Mouse (Mus musculus): ENCODE data around the gene Ttc34. TPM values are rescaled to one million over a fixed set of nuclear protein-coding genes. Genes with fewer than 3 reads are reported as not detected.

The Ttc34 gene
- polyA plus RNA-seq, 1 experiment: 19.9 TPM

GRCm38 (mm10) chr4:154857366-154858240 lies 20.3 kb downstream of the Ttc34 start:
- no peak overlapping the region for H3K27ac ChIP-seq (ENCODE audit: control insufficient read depth, insufficient read depth, low read depth, low read length)
- no peaks in the 10 kb centered on the region for H3K27me3 ChIP-seq (ENCODE audit: control insufficient read depth, insufficient read depth, low read length)
- no peak for TF ChIP-seq CTCF (IDR thresholded peaks at IDR 0.05; ENCODE audit: control insufficient read depth, insufficient read depth, insufficient replicate concordance, low read depth, low read length)
- no peak for TF ChIP-seq POLR2A (IDR thresholded peaks at IDR 0.05; ENCODE audit: control insufficient read depth, low read depth, low read length)
- no peak overlapping the region for H3K4me3 ChIP-seq (ENCODE audit: control insufficient read depth, low read depth, low read length)
- H3K36me3 ChIP-seq (ENCODE audit: control insufficient read depth, insufficient read depth, low read length): no peaks in the 10 kb centered on the region
- H3K4me1 ChIP-seq (ENCODE audit: control insufficient read depth, insufficient read depth, low read length): peaks cover 12% of the 10 kb centered on the region

DNA sequence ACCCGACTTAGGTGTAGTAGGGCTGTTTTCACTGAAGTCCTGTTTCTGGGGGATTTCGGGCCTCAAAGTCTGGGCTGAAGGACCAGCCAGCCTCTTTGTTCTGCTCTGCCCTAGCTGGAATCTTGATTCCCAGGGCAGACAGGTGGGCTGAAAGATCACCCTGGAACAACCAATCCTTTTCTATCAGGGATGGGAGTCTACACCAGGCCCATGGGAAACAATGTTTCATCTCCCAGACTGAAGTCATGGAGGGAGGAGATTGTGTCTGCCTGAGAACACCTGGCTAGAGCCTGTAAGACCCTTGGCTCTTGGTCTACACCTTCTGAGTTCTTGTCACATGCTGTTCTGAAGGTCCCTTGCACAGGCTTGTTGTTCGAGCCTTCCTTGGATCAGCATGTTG lies 21.3 kb downstream of the Ttc34 start:
- Histone ChIP-seq H3K4me3 (ENCODE audit: control insufficient read depth, low read depth, low read length) (no peak overlapping the region), H3K36me3 (ENCODE audit: control insufficient read depth, insufficient read depth, low read length) (no peaks in the 10 kb centered on the region), H3K4me1 (ENCODE audit: control insufficient read depth, insufficient read depth, low read length) (peaks cover 14% of the 10 kb centered on the region), H3K27me3 (ENCODE audit: control insufficient read depth, insufficient read depth, low read length) (no peaks in the 10 kb centered on the region), H3K27ac (ENCODE audit: control insufficient read depth, insufficient read depth, low read depth, low read length) (no peak overlapping the region)
- no peak for TF ChIP-seq POLR2A (IDR thresholded peaks at IDR 0.05; ENCODE audit: control insufficient read depth, low read depth, low read length)
- no peak for TF ChIP-seq CTCF (IDR thresholded peaks at IDR 0.05; ENCODE audit: control insufficient read depth, insufficient read depth, insufficient replicate concordance, low read depth, low read length)

DNA sequence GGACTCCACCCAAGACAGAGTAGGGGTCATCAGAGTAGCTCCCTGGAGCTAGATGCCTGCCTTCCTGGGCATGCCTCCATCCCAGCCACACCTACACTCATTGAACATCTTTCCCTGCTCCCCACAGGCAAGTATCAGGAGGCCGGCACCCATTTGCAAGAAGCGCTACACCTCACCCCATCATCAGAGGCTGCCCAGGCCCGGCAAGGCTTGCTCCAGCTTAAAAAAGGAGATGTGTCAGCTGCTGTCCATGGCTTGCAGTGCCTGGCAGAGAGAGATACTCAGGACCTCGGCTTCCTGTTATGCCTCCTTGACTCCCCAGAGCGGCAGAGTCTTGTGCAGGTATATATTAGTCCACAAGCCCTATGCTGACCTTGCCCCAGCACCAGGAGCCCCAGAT lies 24.7 kb downstream of the Ttc34 start:
- peaks cover 24% of the 10 kb centered on the region for H3K4me1 ChIP-seq (ENCODE audit: control insufficient read depth, insufficient read depth, low read length)
- TF ChIP-seq POLR2A (IDR thresholded peaks at IDR 0.05; ENCODE audit: control insufficient read depth, low read depth, low read length) (no peak), CTCF (IDR thresholded peaks at IDR 0.05; ENCODE audit: control insufficient read depth, insufficient read depth, insufficient replicate concordance, low read depth, low read length) (no peak)
- no peak overlapping the region for H3K4me3 ChIP-seq (ENCODE audit: control insufficient read depth, low read depth, low read length)
- H3K27me3 ChIP-seq (ENCODE audit: control insufficient read depth, insufficient read depth, low read length): no peaks in the 10 kb centered on the region
- no peak overlapping the region for H3K27ac ChIP-seq (ENCODE audit: control insufficient read depth, insufficient read depth, low read depth, low read length)
- H3K36me3 ChIP-seq (ENCODE audit: control insufficient read depth, insufficient read depth, low read length): no peaks in the 10 kb centered on the region

DNA sequence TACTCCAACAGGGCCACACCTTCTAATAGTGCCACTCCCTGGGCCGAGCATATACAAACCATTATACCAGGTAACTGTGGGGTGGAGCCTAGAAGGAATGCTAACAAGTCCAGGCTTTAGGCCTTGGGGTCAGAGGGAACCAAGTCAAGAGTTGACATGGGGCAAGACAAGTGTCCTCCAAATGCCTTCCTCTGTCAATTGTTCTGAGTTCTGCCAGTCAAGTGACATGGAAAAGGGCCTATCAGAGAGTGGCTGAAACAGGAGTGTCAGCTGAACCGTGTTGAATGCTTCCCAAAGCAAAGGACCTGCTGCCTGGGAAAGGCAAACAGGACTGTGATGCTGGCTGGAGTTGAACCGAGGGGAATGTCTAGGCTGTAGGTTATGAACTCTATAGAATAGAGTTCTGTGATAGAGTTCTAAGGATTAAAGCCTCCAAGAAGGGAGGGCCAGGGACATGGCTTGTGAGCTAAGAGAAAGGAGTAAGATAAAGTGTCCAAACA lies 26.2 kb downstream of the Ttc34 start:
- TF ChIP-seq POLR2A (IDR thresholded peaks at IDR 0.05; ENCODE audit: control insufficient read depth, low read depth, low read length) (no peak), CTCF (IDR thresholded peaks at IDR 0.05; ENCODE audit: control insufficient read depth, insufficient read depth, insufficient replicate concordance, low read depth, low read length) (no peak)
- H3K27me3 ChIP-seq (ENCODE audit: control insufficient read depth, insufficient read depth, low read length): no peaks in the 10 kb centered on the region
- no peaks in the 10 kb centered on the region for H3K36me3 ChIP-seq (ENCODE audit: control insufficient read depth, insufficient read depth, low read length)
- peaks cover 24% of the 10 kb centered on the region for H3K4me1 ChIP-seq (ENCODE audit: control insufficient read depth, insufficient read depth, low read length)
- peak overlapping the region; percentile 73 for H3K27ac ChIP-seq (ENCODE audit: control insufficient read depth, insufficient read depth, low read depth, low read length)
- H3K4me3 ChIP-seq (ENCODE audit: control insufficient read depth, low read depth, low read length): peak overlapping the region; percentile 81; the same call in 1 of the 2 replicates

GRCm38 (mm10) chr4:154864271-154864771 lies 27.1 kb downstream of the Ttc34 start:
- Histone ChIP-seq H3K4me1 (ENCODE audit: control insufficient read depth, insufficient read depth, low read length) (peaks cover 20% of the 10 kb centered on the region), H3K4me3 (ENCODE audit: control insufficient read depth, low read depth, low read length) (peak overlapping the region; percentile 81), H3K36me3 (ENCODE audit: control insufficient read depth, insufficient read depth, low read length) (no peaks in the 10 kb centered on the region), H3K27ac (ENCODE audit: control insufficient read depth, insufficient read depth, low read depth, low read length) (peak overlapping the region; percentile 73), H3K27me3 (ENCODE audit: control insufficient read depth, insufficient read depth, low read length) (no peaks in the 10 kb centered on the region)
- TF ChIP-seq CTCF (IDR thresholded peaks at IDR 0.05; ENCODE audit: control insufficient read depth, insufficient read depth, insufficient replicate concordance, low read depth, low read length) (peak; percentile 30; the same call in 1 of the 2 replicates), POLR2A (IDR thresholded peaks at IDR 0.05; ENCODE audit: control insufficient read depth, low read depth, low read length) (peak; percentile 82)

DNA sequence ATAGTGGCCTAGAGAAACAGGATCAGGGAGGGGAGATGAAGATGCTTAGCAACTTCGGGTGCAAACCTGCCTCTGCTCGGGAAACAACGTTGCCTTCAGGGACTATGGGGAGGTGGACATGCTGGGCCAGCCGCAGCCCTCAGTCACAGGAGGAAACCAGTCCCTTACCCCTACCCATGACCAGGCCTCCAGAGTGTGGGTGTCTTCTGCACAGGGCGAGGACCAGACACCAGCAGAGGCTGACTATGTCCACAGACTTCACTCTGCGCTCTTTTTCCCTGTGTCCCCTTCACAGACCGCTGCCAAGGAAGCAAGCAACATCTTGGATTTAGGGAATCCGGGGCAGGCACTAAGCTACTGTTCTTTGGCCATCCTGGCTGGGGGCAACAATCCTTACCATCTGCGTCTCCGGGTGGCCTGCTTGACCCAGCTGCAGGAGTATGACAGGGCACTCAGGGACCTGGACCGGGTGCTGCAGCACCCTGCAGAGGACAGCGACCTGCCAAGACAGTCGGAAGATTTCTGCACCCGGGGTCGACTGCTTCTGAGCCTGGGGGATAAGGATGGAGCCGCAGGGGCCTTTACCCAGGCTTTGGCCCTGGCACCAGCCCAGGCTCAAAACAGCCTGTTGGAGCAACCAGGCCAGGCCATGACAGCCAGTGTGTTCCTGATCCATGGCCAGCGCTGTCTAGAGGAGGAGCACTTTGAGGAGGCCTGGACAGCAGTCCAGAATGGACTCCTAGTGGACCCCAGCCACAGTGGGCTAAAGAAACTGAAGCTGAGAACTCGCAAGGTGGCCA lies 27.9 kb downstream of the Ttc34 start:
- TF ChIP-seq CTCF (IDR thresholded peaks at IDR 0.05; ENCODE audit: control insufficient read depth, insufficient read depth, insufficient replicate concordance, low read depth, low read length) (no peak), POLR2A (IDR thresholded peaks at IDR 0.05; ENCODE audit: control insufficient read depth, low read depth, low read length) (0 out of 2 replicates have a peak, but pooled peaks have one; percentile 9)
- Histone ChIP-seq H3K27ac (ENCODE audit: control insufficient read depth, insufficient read depth, low read depth, low read length) (peak overlapping the region; percentile 67), H3K36me3 (ENCODE audit: control insufficient read depth, insufficient read depth, low read length) (no peaks in the 10 kb centered on the region), H3K4me3 (ENCODE audit: control insufficient read depth, low read depth, low read length) (peak overlapping the region; percentile 81), H3K27me3 (ENCODE audit: control insufficient read depth, insufficient read depth, low read length) (no peaks in the 10 kb centered on the region), H3K4me1 (ENCODE audit: control insufficient read depth, insufficient read depth, low read length) (peaks cover 20% of the 10 kb centered on the region)

DNA sequence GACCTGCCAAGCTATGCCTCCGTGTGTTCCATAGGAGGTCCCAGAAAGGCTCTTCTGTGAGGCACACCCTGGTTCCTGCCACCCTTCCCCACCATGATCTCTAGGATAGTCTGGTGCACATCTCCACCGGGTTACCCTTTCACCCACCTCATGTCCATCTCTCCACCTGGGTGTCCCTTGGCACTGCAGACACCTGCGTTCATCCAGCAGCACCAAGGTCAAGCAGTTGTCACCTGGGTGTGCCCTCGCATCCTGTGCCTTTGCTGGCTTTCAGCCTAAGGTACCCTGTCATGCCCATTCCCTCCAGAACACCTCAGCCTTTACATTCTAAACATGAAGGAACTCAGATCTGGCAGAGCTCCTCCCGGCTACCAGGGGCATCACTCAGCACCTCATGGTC lies 29.1 kb downstream of the Ttc34 start:
- H3K27ac ChIP-seq (ENCODE audit: control insufficient read depth, insufficient read depth, low read depth, low read length): no peak overlapping the region
- peaks cover 20% of the 10 kb centered on the region for H3K4me1 ChIP-seq (ENCODE audit: control insufficient read depth, insufficient read depth, low read length)
- H3K27me3 ChIP-seq (ENCODE audit: control insufficient read depth, insufficient read depth, low read length): no peaks in the 10 kb centered on the region
- no peak for TF ChIP-seq CTCF (IDR thresholded peaks at IDR 0.05; ENCODE audit: control insufficient read depth, insufficient read depth, insufficient replicate concordance, low read depth, low read length)
- TF ChIP-seq POLR2A (IDR thresholded peaks at IDR 0.05; ENCODE audit: control insufficient read depth, low read depth, low read length): no peak
- H3K36me3 ChIP-seq (ENCODE audit: control insufficient read depth, insufficient read depth, low read length): no peaks in the 10 kb centered on the region
- H3K4me3 ChIP-seq (ENCODE audit: control insufficient read depth, low read depth, low read length): peak overlapping the region; percentile 88
